In the genomic region with DNA sequence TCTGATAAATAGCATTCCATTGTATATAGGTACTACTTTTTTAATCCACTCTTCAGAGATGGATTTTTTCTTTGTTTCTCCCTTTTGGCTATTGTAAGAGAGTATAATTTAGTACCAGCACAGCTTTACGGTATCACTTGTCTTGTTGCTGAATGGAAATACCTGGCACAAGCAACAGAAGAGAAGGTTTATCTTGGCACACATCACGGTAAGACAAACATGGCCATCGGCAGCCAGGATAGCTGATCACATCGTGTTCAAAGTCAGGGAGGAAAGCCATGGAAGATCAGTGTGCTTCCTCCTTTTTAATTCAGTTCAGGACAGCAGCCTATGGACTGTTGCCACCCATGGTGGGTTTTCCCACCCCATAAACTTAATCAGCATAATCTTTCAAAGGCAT, we compare ENCODE assay signal across 29 mouse cellular contexts.
"Had no signal": no experiment of that assay in that cellular context is flagged by ENCODE, and none has a peak within 500 bp of the region (broad histone marks: within the 10 kb centered on the region; RNA-seq: fewer than 3 reads in every experiment).

No protein-coding gene starts in this region.

- H3K4me3 ChIP-seq: embryonic facial prominence, embryonic 10.5 days; embryonic facial prominence, embryonic 12.5 days; embryonic facial prominence, embryonic 13.5 days; embryonic facial prominence, embryonic 15.5 days; erythroblast, embryonic 14.5 days; forebrain, embryonic 10.5 days; forebrain, embryonic 12.5 days; forebrain, embryonic 13.5 days; forebrain, embryonic 15.5 days; gastrocnemius, adult 2 months; heart, adult 2 months had no signal

- H3K4me1 ChIP-seq: embryonic facial prominence, embryonic 10.5 days; embryonic facial prominence, embryonic 12.5 days; embryonic facial prominence, embryonic 13.5 days; embryonic facial prominence, embryonic 15.5 days; forebrain, embryonic 10.5 days; forebrain, embryonic 12.5 days; forebrain, embryonic 13.5 days; forebrain, embryonic 15.5 days had no signal

- H3K27me3 ChIP-seq: embryonic facial prominence, embryonic 12.5 days; embryonic facial prominence, embryonic 13.5 days; embryonic facial prominence, embryonic 15.5 days; forebrain, embryonic 12.5 days; forebrain, embryonic 13.5 days; forebrain, embryonic 15.5 days had no signal

- H3K9ac ChIP-seq: embryonic facial prominence, embryonic 12.5 days; embryonic facial prominence, embryonic 13.5 days; embryonic facial prominence, embryonic 15.5 days; forebrain, embryonic 12.5 days; forebrain, embryonic 13.5 days; forebrain, embryonic 15.5 days; forebrain, postnatal 0 days had no signal

- H3K36me3 ChIP-seq: embryonic facial prominence, embryonic 10.5 days; embryonic facial prominence, embryonic 12.5 days; embryonic facial prominence, embryonic 13.5 days; embryonic facial prominence, embryonic 15.5 days; forebrain, embryonic 10.5 days; forebrain, embryonic 12.5 days; forebrain, embryonic 15.5 days had no signal

- H3K4me2 ChIP-seq: embryonic facial prominence, embryonic 12.5 days; embryonic facial prominence, embryonic 13.5 days; embryonic facial prominence, embryonic 15.5 days; forebrain, embryonic 12.5 days; forebrain, embryonic 13.5 days; forebrain, embryonic 15.5 days had no signal

- ATAC-seq: forebrain, embryonic 13.5 days; forebrain, embryonic 14.5 days; forebrain, embryonic 15.5 days; forebrain, embryonic 16.5 days; forebrain, postnatal 0 days had no signal

- DNase-seq: cerebellum, adult 2 months; cerebellum, adult 8-10 months; cerebellum, adult 9-10 months; cerebellum, adult 9-11 months; cerebellum, postnatal 10 days; cerebellum, postnatal 14 days; cerebellum, postnatal 25 days; cerebellum, postnatal 36 days; embryo, embryonic 11 days; forebrain, postnatal 0 days; gastrocnemius, adult 2 months; gastrocnemius, postnatal 10 days; gastrocnemius, postnatal 14 days; gastrocnemius, postnatal 25 days; gastrocnemius, postnatal 36 days; heart, adult 11 months; heart, adult 18-20 months; heart, adult 2 months had no signal

- H3K9me3 ChIP-seq: embryonic facial prominence, embryonic 10.5 days; embryonic facial prominence, embryonic 12.5 days; embryonic facial prominence, embryonic 13.5 days; embryonic facial prominence, embryonic 15.5 days; forebrain, embryonic 10.5 days; forebrain, embryonic 12.5 days; forebrain, embryonic 13.5 days; forebrain, embryonic 15.5 days had no signal

- H3K27ac ChIP-seq: embryonic facial prominence, embryonic 10.5 days; embryonic facial prominence, embryonic 12.5 days; embryonic facial prominence, embryonic 13.5 days; embryonic facial prominence, embryonic 15.5 days; forebrain, embryonic 10.5 days; forebrain, embryonic 12.5 days; forebrain, embryonic 13.5 days; forebrain, embryonic 15.5 days; gastrocnemius, adult 2 months; heart, adult 2 months had no signal
